Mouse (Mus musculus): ENCODE measurements at regions not wholly inside any gene's neighbourhood (a gene's known extent, or its start where the extent isn't known, plus 50 kb on each side); places are given as distances from the start of the nearest gene placed in this dataset.

DNA sequence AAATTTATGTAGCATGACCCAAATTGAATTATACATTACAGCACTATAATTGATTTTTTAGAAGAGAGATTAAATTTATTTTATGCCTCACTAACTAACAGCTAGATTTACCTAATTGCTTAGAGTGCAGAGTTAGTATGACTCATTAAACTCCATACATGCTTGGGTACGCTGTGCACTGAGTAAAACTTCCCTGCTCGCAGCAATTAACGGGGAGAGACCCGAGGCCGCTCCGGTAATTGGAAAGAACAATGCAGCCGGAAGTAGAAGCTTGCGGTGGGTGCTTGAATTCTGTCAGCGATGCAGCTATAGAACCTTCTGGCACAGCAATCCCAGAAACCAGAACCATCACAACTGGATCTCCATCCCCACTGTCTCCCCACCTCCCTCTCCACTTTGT, 261.8 kb downstream of the Tle3 start:
- DNase-seq (ENCODE audit: low spot score in 2 of 2): no peak

DNA sequence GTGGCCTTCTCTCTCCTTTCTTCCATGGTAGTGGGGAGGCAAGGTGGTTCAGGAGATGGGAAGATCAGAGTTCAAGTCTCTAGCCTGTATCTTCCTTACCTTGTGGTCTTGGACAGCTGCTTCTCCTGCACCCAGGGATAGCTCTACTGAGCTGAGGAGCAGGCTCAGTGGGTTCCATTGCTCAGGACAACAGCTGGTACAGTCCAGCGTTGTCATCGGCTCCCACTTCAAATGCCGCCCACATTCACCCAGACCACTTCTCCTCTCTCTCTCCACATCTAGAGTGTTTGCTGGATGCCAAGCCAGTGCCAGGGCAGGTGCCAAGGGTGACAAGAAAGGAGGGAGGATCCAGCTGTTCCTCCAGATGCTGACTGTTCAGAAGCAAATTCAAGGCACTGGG, 260.4 kb downstream of the Tle3 start:
- no peak for DNase-seq (ENCODE audit: low spot score in 2 of 2)

DNA sequence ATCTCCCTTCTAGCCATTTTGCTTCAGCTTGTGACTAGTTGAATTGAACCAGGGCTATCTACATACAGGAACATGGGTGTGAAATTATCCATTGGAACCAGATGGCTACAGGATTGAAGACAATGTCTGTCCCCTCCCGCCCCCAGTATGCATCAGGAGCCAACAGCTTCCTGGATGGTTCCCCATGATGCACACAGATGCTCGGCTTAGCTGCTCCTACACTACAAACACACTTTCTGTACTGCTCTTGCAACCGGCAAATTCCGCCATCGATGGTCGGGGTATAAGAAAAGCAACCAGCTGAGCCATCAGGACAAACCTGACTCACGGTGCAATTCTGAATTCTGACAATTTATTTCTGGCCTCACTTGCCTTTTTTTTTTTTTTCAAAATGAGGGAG, 258.9 kb downstream of the Tle3 start:
- DNase-seq (ENCODE audit: low spot score in 2 of 2): no peak

DNA sequence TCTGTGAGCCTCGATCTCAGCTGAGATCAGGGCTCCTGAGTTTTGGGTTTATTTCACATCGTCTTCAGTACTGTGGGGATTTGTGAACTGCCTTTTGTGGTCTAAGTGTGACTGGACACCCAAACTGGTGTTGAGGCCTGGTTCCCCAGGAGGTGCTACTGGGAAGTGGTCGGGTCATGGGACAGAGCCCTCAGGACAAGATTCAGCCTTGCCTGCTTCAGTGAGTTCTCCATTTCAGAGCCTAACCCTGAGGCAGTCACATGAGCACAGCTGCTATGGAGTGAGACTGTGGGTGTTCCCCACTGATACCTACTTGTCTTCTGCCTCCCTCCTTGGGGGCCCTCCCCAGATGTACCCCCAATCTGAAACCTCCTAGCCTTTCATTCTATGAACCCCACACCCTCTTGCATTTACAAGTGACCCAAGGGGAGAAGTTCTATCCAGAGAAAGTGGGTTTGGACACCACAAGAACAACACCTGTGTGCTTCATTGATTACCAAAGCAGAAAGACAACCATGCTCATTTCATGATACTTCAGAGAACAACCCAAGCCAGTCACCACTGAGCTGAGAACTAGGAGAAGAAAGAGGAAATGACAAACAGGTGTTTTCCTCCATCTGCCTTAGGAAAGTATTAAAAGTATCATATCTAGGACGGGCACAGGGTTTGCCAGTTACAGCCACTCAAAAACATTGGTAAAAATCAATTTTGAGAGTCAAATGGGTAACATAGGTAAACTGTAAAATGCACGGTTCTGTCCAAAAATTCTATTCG, 255.8 kb downstream of the Tle3 start:
- no peak for DNase-seq (ENCODE audit: low spot score in 2 of 2)

DNA sequence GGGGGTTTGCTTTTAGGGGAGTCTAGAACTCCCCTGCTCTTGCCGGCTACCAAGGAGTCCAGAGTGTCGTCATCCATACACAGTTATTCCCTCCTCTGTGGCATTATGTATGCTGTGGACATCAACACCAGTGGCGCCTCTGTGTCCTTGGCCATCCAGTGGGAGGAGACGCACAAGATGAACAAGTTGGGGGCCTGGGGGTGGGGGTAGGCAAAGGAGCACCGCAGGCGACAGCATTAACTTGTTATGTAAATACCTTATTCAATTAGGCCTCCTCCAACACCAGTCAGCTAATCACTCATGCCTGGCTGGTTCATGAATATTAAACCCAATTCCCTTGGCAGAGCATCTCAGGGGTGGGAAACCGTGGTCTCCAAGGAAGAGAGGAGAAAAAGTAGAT, 250.8 kb downstream of the Tle3 start:
- no peak for DNase-seq (ENCODE audit: low spot score in 2 of 2)

DNA sequence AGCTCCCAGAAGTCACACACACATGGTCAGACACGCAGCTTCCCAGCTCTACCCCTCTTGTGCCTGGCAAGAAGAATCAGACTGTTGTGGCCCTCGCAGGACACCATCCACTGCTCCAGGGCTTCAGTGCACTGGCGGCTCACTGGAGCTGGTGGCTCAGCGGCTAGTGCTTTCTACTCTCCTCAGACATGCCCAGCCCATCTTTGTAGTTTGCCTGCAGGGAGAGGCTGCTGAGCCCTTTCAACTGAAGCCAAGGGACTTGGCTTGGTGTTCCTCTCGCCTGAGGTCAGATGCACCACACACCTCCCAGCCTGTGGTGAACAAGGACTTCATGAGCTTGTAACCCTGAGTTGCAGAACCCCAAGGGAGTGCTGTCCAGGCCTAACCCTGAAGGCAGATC, 249.8 kb downstream of the Tle3 start:
- no peak for DNase-seq (ENCODE audit: low spot score in 2 of 2)

DNA sequence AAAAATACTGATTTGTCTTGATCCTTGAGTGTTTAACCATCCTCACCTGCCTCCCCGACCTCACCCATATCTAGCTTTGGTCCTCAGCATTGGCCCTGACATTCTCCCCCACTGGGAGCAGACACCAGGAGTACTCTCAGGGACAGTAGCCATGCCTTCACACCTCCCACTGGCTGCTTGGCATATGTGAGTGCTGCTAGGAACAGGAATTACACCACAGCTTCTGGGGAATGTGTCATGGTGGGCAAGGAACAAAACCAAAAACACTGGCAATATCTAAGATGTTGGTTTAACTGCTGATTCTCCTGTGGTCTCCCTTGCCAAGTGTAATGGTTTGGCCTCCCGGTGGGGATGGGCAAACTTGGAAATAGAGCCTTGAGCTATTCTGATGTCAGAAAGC, 248.6 kb downstream of the Tle3 start:
- DNase-seq (ENCODE audit: low spot score in 2 of 2): no peak

DNA sequence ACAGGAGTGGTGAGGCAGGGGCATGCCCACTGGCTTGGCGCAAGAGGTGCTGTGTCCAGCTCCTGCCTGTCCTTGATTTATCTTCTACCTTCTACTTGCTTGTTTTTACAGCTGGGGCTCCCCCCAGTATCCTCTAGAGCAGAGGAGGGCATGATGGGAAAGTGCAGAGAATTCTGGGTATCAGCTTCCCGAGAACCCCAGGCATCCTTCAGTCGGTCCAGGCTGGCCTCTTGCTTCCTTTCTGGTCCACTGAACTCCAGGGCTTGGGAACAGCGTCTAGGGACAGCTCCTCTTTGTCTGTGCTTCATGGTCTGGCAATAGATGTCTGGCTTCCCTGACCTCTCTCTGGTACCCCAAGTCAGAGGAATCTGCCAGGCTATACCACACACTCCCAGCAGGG, 247.9 kb downstream of the Tle3 start:
- no peak for DNase-seq (ENCODE audit: low spot score in 2 of 2)

DNA sequence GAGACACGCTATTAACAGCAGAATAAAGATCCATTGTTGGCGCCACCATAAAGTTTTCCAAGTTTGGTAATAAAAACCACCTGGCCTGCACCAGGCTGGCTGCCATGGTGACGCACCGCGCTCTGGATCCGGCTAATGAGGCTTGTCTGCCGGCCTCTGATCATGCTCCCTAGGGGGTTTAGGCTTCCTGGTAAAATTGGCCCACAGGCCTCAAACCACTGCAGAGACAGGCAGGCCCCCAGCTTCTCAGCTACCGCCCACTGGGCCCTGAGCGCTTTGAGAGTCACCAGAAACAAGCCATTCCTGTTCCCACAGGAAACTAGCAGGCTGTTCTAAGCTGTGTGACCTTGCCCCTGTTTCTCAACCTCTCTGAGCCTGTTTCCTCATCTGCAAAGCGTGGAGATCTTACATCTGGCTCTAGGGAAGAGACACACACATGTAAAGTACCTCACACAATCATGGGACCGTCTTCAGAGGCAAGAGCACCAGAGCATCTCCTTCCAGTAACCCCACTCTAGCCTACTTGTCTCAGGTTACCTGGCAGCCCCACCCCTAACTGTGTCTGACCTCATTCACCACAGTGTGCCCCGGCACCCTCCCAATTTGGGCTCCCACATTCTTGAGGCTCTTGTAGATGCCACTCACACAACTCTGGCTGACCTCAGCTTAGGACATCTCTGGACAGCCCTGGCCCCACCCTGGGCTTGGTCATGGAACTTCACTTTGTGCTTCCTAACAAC, 246.5 kb downstream of the Tle3 start:
- peak in 1 of 2 experiments; percentile 37 for DNase-seq (ENCODE audit: low spot score in 2 of 2)

DNA sequence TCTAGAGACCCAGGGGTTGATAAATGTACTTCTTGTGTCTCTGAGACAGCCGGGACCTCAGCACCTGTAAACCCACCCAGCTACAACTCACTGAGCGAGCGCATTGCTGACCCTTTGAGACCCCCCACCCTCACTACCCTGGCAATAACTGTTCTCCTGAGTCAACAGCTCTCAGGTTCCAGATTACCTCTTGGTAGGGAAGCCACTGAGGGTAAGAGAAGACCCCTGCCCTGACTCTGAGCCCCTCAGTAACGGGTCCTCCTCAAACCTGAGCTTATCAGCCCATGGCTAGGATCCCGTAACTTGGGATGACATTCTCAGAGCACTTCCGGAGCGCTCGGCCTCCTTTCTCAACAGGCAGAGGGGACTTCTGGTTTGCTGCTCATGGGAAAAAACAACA, 245.8 kb downstream of the Tle3 start:
- DNase-seq (ENCODE audit: low spot score in 2 of 2): no peak

DNA sequence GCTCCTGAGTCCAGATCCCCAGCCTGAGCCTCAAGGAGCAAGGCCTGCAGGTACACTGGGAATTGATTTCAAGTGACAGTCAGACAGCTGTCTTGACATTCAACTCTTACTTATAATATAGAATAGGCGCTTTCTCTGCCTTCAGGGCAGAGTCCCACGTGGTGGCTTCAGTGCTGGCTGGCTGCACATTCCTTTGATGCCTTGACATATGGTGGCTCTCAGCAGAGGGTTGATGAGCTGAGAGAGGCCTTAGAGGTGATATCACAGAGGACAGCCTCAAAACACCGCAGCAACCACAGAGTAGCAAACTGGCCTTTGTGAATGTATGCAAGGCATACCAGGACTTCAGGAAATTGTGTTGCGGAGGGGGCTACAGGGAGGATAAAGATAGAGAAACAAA, 243.4 kb downstream of the Tle3 start:
- DNase-seq (ENCODE audit: low spot score in 2 of 2): no peak

DNA sequence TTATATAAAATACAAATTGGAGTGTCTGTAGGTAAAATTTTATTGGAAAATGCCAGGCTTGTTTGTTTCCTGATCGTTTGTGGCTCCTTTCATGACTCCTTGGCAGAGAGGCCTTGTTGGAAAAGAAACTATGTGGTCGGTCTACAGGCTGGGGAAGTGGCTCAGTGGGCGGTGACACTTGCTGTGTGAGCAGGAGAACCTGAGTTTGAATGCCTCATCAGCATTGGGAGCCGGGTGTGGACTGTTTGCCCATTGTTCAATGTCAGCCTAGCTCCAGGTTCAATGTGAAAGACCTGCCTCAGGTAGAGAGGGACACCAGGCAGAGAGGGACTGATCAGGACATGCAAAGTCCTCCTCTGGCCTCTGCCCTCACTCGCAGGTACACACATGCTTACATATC, 235.4 kb downstream of the Tle3 start:
- no peak for DNase-seq (ENCODE audit: low spot score in 2 of 2)

DNA sequence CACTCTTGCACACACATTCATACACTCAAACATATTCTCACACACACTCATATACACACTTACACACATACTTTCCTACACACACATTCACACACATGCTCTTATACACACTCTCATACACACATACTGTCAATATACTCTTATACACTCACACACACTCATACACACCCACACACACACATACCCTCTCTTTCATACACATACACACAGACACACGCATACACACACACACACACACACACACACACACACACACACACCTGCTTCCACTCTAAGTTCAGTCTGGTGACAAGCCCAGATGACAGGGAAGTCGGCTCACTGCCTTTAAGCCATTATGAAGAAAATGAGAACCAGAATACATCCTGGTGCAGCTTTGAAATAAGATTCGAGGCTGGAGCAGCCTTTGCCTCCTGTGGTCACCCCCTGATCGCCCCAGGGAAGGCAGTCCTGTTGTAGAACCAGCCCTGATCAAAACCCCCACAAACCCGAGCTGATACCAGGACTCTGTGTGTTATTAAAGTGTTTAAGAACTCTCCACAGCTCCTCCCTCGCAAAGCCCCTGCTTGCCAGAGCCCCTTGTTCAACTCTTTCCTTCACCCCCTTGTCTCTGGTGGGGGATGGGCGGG, 230.3 kb downstream of the Tle3 start:
- no peak for DNase-seq (ENCODE audit: low spot score in 2 of 2)

DNA sequence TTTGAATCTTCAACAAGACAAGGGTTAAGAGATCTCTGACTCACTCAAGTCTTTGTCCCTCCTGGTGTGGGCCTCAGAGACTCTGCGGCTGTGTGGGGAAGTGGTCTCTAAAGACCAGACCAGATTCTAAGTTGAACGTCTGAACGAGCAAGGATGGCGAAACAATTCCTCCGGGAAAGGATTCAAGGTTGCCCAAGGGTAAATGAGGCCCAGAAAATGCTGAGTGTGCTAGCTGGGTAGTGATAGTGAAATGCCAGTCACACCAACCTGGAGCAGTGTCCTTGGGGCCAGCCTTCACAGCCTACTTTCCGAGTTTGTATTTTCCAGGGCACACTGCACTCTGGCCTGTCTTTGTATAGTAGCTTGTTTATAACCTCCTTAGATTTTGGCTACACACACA, 229.7 kb downstream of the Tle3 start:
- DNase-seq (ENCODE audit: low spot score in 2 of 2): no peak

DNA sequence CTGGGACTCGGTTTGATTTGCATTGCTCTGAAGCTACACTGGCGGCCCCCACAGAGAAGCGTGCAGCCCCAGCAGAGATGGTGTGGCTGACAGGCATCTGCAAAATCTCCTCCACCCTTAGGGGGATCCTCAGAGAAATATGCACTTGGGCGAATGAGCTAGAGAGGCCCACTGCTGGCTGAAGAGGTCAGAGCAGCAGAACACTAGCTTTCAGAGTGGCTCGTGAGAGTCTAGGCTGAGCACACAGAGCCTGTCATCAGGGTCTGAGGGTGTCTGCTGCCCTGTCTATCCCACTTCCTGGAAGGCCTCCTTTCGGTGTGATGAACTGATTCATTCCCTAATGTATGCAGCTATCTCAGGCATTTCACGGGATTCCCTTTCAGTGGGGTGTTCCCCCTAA, 225.1 kb downstream of the Tle3 start:
- no peak for DNase-seq (ENCODE audit: low spot score in 2 of 2)

DNA sequence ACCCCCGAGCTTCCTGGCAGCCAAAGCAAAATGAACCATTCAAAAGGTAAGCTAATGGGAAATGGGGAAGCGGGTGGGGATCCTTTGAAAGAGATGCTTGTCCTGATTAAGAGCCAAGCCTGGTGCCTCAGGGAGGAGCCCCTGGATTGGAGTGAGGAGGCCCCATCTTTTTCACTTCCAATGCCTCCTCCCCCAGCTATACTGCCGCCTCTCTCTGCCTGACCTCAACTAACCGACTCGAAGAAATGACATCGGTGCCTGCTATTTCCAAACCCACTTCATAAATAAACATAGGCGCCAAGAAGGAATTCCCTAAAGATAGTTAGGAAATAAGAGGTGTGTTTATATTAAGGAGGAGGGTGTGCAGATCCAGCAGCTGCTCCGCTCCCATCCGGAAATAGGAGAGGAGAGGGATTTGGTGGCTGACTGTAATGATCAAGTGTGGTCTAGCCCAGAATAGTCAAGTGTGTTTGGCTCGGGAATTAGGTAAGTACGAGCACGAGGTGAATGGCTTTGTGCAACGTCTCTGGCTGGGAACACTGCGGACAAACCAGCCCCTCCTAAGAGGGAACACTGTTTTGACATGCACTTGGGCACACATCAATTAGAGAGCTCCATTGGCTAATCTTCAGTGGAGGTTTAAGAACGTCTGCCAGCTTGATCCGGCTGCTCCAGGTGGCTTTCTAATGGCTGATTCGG, 224.4 kb downstream of the Tle3 start:
- DNase-seq (ENCODE audit: low spot score in 2 of 2): no peak

DNA sequence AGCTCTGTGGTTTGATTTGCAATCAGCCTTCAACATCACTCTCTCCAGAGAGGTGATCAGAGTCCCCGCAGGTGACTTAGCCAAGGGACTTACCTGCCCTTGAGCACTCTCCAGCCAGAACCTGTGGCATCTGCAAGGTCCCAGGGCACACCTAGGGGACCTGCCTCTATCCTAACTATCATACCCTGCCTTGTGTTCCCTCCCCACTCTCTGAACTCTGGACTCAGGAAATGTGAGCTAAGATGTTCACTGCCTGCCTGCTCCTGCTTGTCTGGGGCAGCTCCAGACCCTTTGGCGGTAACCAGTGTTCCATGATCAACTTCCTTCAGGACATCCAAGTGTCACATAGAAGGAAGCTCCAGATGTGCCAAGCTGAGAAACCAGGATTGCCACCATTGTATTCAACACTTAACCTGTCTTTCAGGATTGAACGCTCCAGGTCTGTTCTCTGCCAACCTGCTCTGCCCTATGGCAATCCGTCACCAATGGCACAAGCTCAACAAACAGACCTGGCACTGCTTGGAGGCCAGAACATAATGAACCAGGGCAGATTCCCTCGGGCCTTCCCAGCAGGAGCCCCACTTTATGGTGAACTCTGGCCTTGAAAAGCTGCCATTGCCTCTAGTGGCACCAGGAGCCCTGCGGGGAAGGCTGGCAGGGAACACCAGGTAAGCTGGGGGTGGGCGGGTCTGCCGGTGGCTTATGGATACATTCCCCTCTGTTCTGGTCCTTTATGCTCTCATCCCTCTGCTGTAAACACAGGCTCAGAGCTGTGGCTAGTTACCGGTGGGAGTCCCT, 223.2 kb downstream of the Tle3 start:
- no peak for DNase-seq (ENCODE audit: low spot score in 2 of 2)

DNA sequence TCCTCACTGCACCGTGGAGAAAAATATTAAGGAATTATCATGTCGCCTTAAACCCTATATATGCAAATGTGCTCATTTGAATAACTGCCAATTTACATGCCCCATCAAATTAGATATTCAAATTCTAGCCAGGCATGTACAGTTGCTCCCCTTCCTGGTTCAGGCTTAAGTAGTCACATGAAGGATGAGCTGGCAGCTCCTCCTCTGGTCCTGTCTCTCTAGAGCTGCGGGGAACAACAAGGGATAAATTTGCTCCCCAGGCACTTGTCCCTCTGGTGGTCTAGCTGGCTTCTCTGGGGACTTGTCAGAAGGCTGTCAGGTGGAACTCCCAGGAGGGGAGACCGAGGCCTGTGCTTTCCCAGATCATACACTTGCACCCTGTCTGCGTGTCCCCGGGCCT, 221.8 kb downstream of the Tle3 start:
- no peak for DNase-seq (ENCODE audit: low spot score in 2 of 2)

DNA sequence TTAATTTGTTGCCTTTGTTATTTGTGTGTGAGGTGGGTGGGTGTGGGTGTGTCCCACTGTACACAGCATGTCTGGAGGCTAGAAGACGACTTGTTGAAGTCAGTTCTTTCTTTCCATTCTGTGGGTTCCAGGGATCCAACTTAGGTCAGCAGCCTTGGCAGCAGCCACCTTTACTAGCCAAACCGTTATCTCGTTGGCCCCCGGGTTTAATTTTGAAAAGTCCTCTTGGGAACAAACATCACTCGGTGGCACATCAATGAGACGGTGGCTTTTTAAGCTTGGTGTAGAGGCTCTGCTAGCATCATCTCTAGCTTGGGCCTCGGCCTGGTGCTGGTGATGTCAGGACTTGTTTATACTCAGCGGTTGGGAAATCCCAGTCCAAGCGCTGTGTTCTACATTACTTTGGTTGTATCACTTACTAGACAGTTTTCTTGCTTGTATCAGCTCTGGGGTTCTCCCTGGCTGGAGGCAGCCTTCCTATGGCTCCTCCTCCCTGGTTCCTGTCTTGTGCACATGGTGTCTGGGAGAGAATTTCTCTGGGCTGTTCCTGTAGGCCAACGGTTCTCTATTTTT, 217.6 kb downstream of the Tle3 start:
- DNase-seq (ENCODE audit: low spot score in 2 of 2): no peak

DNA sequence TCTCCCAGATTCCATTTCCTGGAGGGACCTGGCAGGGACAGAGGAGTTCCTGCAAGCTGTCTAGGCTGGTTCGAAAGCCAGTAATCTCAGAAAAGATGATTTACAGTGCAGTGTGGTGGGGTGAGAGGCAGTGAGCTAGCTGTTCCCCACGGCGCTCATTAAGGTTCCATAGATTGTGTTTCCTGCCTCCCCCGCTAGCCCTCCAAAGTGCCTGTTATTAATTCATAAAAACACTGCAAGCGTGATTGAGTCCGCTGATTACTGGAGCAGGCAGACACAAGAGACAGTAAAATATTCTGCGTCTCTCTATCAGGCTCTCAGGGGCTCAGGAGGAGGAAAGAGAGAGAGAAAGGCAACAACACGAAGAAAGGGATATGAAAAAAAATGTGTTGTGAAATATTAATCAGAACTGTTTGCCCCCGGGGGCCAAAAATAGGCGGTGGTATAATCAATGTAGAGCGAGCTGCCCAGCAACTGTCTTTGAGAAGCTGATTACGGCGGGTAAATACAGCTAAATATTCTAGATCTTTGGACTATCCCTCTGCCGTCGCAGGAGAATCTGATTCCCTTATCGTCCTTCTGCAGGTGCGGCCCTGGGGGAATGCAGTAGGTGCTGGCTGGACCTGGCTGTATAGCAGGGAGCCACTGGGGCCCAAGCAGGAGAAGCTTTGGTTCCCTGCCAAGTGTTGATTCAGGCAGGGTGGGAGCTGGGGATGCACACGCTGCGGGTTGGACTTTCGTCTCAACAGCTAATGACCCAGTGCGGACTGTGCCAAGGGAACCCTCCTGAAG, 211.3 kb downstream of the Tle3 start:
- DNase-seq (ENCODE audit: low spot score in 2 of 2): no peak
